Mouse (Mus musculus) spleen, postnatal 14 days (tissue): ENCODE measurements around the gene Ceacam14.

Experiments used
- DNase-seq, 2 experiments: peaks; one replicate each; pipeline ENCODE4 v3.0.0; 2021 to 2022; ENCODE audit warnings: low spot score in 2 of 2

Gene Ceacam14

DNA sequence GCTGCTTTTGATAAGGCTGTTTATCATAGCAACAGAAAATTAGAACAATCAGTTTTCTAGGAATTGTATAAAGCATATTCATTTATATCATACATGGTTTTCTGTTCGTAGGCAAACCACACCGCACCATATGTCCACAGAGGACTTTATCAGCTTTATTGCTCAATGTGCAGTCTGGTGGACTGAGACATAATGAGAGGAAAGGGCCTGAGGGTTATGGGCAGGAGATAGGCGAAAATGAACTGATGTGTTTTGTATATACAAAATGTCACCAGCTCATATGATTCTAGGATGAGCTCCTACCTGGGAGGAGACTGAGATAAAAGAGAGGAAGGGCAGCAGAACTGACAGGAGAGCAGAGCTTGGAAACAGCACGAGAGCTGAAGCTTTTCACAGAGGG is at the start of gene Ceacam14:
Ceacam14 (plus strand) TSS at position 301 of the 400 bp plus-strand sequence.
- DNase-seq, result no peak
